Mouse (Mus musculus) intestine, embryonic 14.5 days (tissue): ENCODE measurements around the gene Trappc13. TPM values are rescaled to one million over a fixed set of nuclear protein-coding genes. Genes with fewer than 3 reads are reported as not detected.

Experiments used
- ATAC-seq: fragments of 200-750 bp; cut with Nextera tagmentation; replicated peaks from 2 replicates; pipeline ENCODE4 v1.8.0; 2017; ENCODE audit warnings: low read depth, moderate number of reproducible peaks, moderate TSS enrichment, moderate library complexity; ENCODE audit not compliant: low FRiP score, low TSS enrichment
- DNase-seq: peaks from one replicate; pipeline ENCODE4 v3.0.0-alpha.2; 2018; ENCODE audit warnings: low spot score
- H3K27ac ChIP-seq: fragments of 300-500 bp; sonication (generic); 2 replicates; pipeline ENCODE4 v1.5.1; 2014; ENCODE audit warnings: low read depth, mild to moderate bottlenecking, control low read depth
- H3K27me3 ChIP-seq: fragments of 300-500 bp; sonication (generic); replicated peaks from 2 replicates; pipeline ENCODE4 v1.6.1; 2014; ENCODE audit warnings: low read length, control low read depth; ENCODE audit not compliant: control insufficient read depth, insufficient read depth
- H3K36me3 ChIP-seq: fragments of 300-500 bp; sonication (generic); 2 replicates; pipeline ENCODE4 v1.6.1; 2014; ENCODE audit warnings: low read length, control low read depth; ENCODE audit not compliant: control insufficient read depth, insufficient read depth
- H3K4me1 ChIP-seq: fragments of 300-500 bp; sonication (generic); replicated peaks from 2 replicates; pipeline ENCODE4 v1.6.1; 2014; ENCODE audit warnings: low read length, control low read depth, mixed read lengths; ENCODE audit not compliant: control insufficient read depth, insufficient read depth
- H3K4me2 ChIP-seq: fragments of 300-500 bp; sonication (generic); 2 replicates; pipeline ENCODE4 v1.6.1; 2014; ENCODE audit warnings: low read length
- H3K4me3 ChIP-seq: fragments of 300-500 bp; sonication (generic); 2 replicates; pipeline ENCODE4 v1.5.1; 2014; ENCODE audit warnings: low read depth, low read length, control low read depth, mixed read lengths
- H3K9ac ChIP-seq: fragments of 300-500 bp; sonication (generic); 2 replicates; pipeline ENCODE4 v1.6.1; 2014; ENCODE audit warnings: mild to moderate bottlenecking, low read length
- H3K9me3 ChIP-seq: fragments of 300-500 bp; sonication (generic); 2 replicates; pipeline ENCODE4 v1.6.1; 2016; ENCODE audit warnings: low read length, control low read depth; ENCODE audit not compliant: control insufficient read depth
- WGBS: fragments of 180-500 bp; shearing (Covaris S2); extraction: QIAGEN DNeasy Blood & Tissue Kit; methylation state at CpG from one replicate; pipeline ENCODE4 v1.1.7; 2014; 5-methylcytosine and 5-hydroxymethylcytosine counted together
- polyA plus RNA-seq: library from polyadenylated mRNA; unstranded; fragments of >200 nt; fragmentation: Nextera tagmentation; extraction: Ambion mirVana; gene quantifications from 2 replicates; pipeline ENCODE4 v1.2.1, GENCODE M21; 2014

Gene Trappc13
- polyA plus RNA-seq, 1 experiment from 2014 or later: 56.0 TPM

GRCm38 (mm10) chr13:104134510-104135085 is 43.7 kb downstream of the Trappc13 start:
- no peak overlapping the region for H3K27ac ChIP-seq
- H3K36me3 ChIP-seq: 0 out of 2 replicates have a peak, but pooled peaks cover 15% of the 10 kb centered on the region
- DNase-seq (no peak), ATAC-seq (no peak)
- WGBS: 80% methylated on average over 4 of the region's 4 CpGs
- no peak overlapping the region for H3K9ac ChIP-seq
- H3K27me3 ChIP-seq: no peaks in the 10 kb centered on the region
- H3K4me2 ChIP-seq: no peak overlapping the region
- H3K4me3 ChIP-seq: no peak overlapping the region
- no peaks in the 10 kb centered on the region for H3K4me1 ChIP-seq
- H3K9me3 ChIP-seq: no peaks in the 10 kb centered on the region

GRCm38 (mm10) chr13:104132561-104132960 is 45.7 kb downstream of the Trappc13 start:
- Histone ChIP-seq H3K9me3 (no peaks in the 10 kb centered on the region), H3K4me1 (no peaks in the 10 kb centered on the region), H3K4me3 (no peak overlapping the region), H3K4me2 (no peak overlapping the region), H3K27ac (no peak overlapping the region), H3K9ac (no peak overlapping the region), H3K36me3 (0 out of 2 replicates have a peak, but pooled peaks cover 11% of the 10 kb centered on the region), H3K27me3 (no peaks in the 10 kb centered on the region)
- DNase-seq (no peak), ATAC-seq (no peak)
- WGBS: 85% methylated on average over 2 of the region's 2 CpGs

DNA sequence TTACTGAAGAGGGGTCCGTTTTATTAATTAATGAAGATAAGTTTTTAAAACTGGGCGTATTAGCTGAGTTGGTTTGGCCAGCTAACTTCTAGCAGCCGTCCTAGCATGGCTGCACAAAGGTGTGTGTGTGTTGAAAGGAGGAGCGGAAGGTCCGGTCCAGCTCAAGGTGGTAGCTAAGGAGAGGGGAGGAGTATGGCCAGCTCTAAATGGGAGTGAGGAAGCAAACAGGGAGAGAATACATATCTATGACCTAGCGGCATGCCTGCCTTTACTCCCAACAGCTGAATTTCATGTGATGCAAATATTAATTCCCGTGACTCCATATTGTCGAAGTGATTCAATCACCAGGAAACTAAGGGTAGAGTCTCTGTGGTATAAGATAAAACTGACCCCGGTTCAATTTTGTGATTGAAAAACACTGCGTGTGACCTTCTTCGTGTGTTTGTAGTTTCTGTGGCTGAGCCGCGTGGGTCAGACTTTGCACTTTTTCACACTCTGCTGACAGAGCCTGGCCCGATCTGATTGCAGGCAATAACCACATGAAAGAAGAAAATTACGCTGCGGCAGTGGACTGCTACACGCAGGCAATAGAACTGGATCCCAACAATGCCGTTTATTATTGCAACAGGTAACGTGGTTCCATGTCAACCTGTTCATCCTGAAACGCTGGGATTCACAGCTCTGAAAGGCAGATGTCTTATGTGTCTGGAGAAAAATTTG is 54.4 kb downstream of the Trappc13 start:
- H3K27ac ChIP-seq: no peak overlapping the region
- H3K9me3 ChIP-seq: no peaks in the 10 kb centered on the region
- no peaks in the 10 kb centered on the region for H3K27me3 ChIP-seq
- H3K9ac ChIP-seq: no peak overlapping the region
- WGBS: 88% methylated on average over 20 of the region's 20 CpGs
- ATAC-seq (no peak), DNase-seq (no peak)
- H3K4me1 ChIP-seq: 0 out of 2 replicates have a peak, but pooled peaks cover 3% of the 10 kb centered on the region
- H3K36me3 ChIP-seq: peaks cover 9% of the 10 kb centered on the region; the same call in 1 of the 2 replicates
- no peak overlapping the region for H3K4me2 ChIP-seq
- no peak overlapping the region for H3K4me3 ChIP-seq

GRCm38 (mm10) chr13:104122078-104122840 is 56.0 kb downstream of the Trappc13 start:
- no peak overlapping the region for H3K4me3 ChIP-seq
- ATAC-seq: no peak

GRCm38 (mm10) chr13:104114827-104115226 is 63.4 kb downstream of the Trappc13 start:
- no peak overlapping the region for H3K9ac ChIP-seq
- WGBS: 90% methylated on average over 2 of the region's 2 CpGs
- no peak overlapping the region for H3K27ac ChIP-seq
- H3K36me3 ChIP-seq: peaks cover 19% of the 10 kb centered on the region
- ATAC-seq (no peak), DNase-seq (no peak)
- H3K4me2 ChIP-seq: no peak overlapping the region
- no peak overlapping the region for H3K4me3 ChIP-seq
- H3K9me3 ChIP-seq: no peaks in the 10 kb centered on the region
- no peaks in the 10 kb centered on the region for H3K4me1 ChIP-seq
- no peaks in the 10 kb centered on the region for H3K27me3 ChIP-seq

More at GRCm38 (mm10) chr13:104122078-104122840, 56.0 kb downstream of the Trappc13 start:
- Histone ChIP-seq H3K27ac (no peak overlapping the region; the same call in 1 of the 2 replicates), H3K4me1 (0 out of 2 replicates have a peak, but pooled peaks cover 3% of the 10 kb centered on the region), H3K36me3 (peaks cover 16% of the 10 kb centered on the region; the same call in 1 of the 2 replicates), H3K27me3 (no peaks in the 10 kb centered on the region), H3K9ac (no peak overlapping the region), H3K4me2 (peak overlapping the region; percentile 18; the same call in 1 of the 2 replicates), H3K9me3 (no peaks in the 10 kb centered on the region)
- DNase-seq: no peak
- WGBS: 44% methylated on average over 17 of the region's 17 CpGs

- no peak overlapping the region for H3K27ac ChIP-seq
- H3K27me3 ChIP-seq: no peaks in the 10 kb centered on the region
- no peak overlapping the region for H3K9ac ChIP-seq
- DNase-seq (no peak), ATAC-seq (no peak)
- 94% methylated on average over 4 of the region's 4 CpGs for WGBS
- no peaks in the 10 kb centered on the region for H3K4me1 ChIP-seq
- H3K36me3 ChIP-seq: peaks cover 10% of the 10 kb centered on the region
- no peaks in the 10 kb centered on the region for H3K9me3 ChIP-seq
- H3K4me3 ChIP-seq: no peak overlapping the region
- no peak overlapping the region for H3K4me2 ChIP-seq
Measured at GRCm38 (mm10) chr13:104113782-104114181, 64.5 kb downstream of the Trappc13 start.

GRCm38 (mm10) chr13:104112266-104112900 is 65.9 kb downstream of the Trappc13 start:
- Histone ChIP-seq H3K9me3 (no peaks in the 10 kb centered on the region), H3K36me3 (peaks cover 3% of the 10 kb centered on the region; the same call in 1 of the 2 replicates), H3K4me3 (no peak overlapping the region), H3K27me3 (no peaks in the 10 kb centered on the region), H3K4me1 (no peaks in the 10 kb centered on the region), H3K9ac (no peak overlapping the region), H3K4me2 (no peak overlapping the region), H3K27ac (no peak overlapping the region)
- 71% methylated on average over 12 of the region's 12 CpGs for WGBS
- ATAC-seq (no peak), DNase-seq (no peak)

DNA sequence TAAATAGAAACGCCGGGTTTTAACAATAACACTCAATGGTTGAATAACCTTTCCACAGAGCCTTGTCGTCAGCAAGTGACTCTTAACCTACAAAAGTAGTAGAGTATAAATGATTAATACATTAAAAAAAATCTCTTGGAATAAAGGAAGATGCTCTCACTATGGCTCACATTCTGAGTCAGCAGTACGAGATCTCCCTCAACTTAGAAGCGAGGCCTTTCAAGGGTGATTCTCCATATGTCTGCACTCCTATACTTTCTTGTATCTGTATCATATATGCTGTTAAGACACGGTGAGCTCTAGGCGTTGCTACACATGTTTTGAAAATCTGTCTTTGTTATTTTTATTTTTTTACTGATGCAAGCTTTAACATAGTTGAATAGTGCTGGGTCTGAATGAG is 67.7 kb downstream of the Trappc13 start:
- Histone ChIP-seq H3K9ac (peak overlapping the region; percentile 56; the same call in 1 of the 2 replicates), H3K4me3 (peak overlapping the region; percentile 70), H3K36me3 (peaks cover 3% of the 10 kb centered on the region; the same call in 1 of the 2 replicates), H3K9me3 (no peaks in the 10 kb centered on the region), H3K27me3 (no peaks in the 10 kb centered on the region), H3K4me1 (no peaks in the 10 kb centered on the region), H3K4me2 (peak overlapping the region; percentile 60), H3K27ac (no peak overlapping the region)
- DNase-seq: no peak
- WGBS: 46% methylated on average over 7 of the region's 7 CpGs
- ATAC-seq: no peak
